Mouse (Mus musculus) induced T-regulatory cell, adult 2 months (primary cell): ENCODE measurements at regions not wholly inside any gene's neighbourhood (a gene's known extent, or its start where the extent isn't known, plus 50 kb on each side); places are given as distances from the start of the nearest gene placed in this dataset.

Experiments used
- DNase-seq: peaks from one replicate; pipeline ENCODE4 v3.0.0-alpha.2; 2012; ENCODE audit warnings: low read depth

GRCm38 (mm10) chr12:92292460-92293340 lies 443.7 kb upstream of the Sel1l start:
- no peak for DNase-seq

- DNase-seq = no peak
Observed at GRCm38 (mm10) chr12:92291490-92291889, 442.5 kb upstream of the Sel1l start.

GRCm38 (mm10) chr12:92285511-92285910 lies 436.6 kb upstream of the Sel1l start:
- DNase-seq = no peak

GRCm38 (mm10) chr12:92280470-92280869 lies 431.5 kb upstream of the Sel1l start:
- no peak for DNase-seq

GRCm38 (mm10) chr12:92251962-92252361 lies 403.0 kb upstream of the Sel1l start:
- no peak for DNase-seq

DNA sequence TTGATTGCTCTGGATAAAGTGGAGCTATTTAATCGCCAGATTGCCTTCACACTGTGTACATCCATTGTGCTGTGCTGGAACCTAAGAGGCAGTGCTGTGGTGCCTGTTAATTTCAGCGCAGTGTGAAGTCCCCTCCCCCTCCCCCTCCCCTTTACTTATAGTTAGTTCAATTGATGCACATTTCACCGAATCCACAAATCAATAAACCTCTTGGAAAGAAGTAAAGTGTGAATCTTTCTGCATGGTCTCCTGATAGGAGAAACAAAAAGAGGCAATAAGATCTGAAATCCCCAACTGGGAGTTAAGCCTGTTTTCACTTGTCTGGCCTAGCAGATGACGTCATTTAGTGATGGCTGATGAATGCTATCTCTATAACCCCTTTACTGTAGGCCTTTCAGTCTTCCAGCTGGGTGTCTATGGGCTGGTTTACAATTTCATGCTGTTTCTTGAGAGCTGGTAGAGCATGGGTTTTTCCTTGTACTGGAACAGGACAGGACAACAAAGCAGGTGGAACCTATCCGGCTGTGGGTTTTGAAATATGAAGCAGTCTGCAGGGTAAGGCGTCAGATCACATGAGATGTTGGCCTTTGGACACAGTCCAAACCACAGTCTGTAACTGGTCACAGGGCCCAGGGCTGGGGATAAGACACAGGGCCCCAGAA lies 398.0 kb upstream of the Sel1l start:
- no peak for DNase-seq

GRCm38 (mm10) chr12:92239956-92240699 lies 391.2 kb upstream of the Sel1l start:
- DNase-seq = no peak

DNA sequence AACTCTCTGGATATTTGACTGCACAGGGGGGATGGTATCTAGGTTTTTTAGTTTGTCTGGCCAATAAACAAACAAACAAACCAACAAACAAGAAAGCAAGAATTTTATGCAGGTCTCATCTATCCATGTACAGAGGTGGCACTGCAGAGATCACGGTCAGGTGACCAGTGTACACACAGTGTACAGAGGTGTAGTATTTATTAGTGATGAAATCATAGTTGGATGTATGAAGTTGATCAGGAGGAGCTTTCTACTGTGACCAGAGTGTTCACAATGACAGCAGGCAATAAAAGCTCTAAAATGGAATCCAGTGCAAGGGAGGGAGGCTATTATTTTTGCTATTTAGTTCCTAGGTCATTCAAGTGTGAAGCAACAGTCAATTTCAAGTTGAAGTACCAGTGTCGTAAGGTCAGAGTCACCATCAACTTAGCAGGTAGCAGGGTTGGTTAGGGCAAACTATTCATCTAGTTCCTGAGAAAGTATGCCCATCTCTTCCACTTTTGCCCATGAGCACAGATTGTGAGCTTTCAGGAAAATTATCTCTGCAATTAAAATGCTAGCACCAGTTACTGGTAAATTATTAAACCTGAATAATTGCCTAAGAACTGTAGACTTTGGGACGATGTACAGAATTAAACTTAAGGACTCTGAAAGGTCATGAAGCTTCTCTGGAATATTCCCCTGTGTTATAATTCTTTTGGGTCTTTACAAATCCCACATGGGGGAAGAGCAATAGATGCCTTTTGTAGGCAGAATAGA lies 384.9 kb upstream of the Sel1l start:
- no peak for DNase-seq

- DNase-seq = no peak
Observed at GRCm38 (mm10) chr12:92228585-92228984, 379.6 kb upstream of the Sel1l start.

DNA sequence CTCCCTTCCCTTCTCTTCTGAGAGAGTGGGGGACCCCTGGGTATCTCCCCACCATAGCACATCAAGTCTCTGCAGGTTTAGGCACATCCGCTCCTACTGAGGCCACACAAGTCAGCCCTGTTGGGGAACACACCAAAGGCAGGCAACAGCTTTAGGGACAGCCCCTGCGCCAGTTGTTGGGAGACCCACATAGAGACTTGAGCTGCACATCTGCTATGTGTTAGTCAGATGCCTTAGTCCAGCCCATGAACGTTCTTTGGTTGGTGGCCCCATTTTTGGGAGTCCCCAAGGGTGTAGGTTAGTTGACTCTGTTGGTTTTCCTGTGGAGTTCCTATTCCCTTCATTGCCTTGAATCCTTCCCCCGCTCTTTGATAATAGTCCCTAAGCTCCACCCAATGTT lies 354.4 kb upstream of the Sel1l start:
- no peak for DNase-seq

DNA sequence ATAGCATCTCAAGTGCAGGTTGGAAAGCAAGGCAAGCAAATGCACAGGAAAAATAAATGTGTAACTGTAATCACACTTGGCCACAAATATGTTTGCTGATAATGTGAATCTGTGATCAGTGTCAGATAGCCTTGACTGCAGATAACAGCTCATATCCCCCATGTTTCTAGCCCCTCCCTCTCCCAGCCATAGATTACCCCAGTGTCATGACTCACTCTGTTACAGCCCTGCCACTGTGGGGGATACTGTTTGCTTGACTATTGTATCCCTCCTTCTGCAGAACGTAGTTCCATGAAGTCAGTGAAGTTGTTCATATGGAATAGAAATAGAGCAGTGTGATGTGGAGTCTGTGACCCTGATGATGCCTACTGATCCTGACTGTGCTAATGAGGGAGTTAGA lies 351.6 kb upstream of the Sel1l start:
- no peak for DNase-seq

GRCm38 (mm10) chr12:92198738-92199477 lies 350.0 kb upstream of the Sel1l start:
- no peak for DNase-seq

GRCm38 (mm10) chr12:92193934-92194685 lies 345.2 kb upstream of the Sel1l start:
- DNase-seq = no peak

DNA sequence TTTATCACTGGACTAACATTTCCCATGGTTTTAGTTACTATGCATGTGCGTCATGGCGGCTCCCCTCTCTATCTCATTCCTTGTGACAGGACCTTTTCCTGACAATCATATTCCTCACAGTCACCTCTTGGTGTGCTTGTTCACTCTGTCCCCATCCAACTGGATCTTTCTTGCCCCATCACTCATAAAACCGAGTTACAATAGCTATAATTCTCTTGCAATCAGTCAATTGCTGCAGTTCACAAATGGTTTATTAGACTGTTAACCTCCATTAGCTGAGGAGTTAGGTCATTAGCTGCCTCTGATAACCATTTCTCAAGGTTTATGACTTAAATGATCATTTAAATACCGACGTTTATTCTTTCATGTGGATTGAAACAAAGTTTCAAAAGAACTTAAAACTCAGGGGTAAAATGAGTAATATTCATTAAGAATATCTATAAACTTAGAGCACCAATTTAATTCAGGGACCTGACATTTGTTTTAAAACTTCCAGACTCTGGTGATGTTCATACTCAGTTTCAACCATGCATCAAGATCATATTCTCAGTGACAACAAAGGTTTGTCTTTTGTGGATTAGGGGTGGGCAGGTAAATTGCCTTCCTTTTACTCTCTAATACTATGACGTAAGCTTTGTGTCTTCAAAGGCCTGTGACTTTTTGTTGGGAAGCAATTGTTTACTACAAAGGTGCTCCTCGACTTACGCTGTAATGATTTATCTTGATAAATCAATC lies 344.4 kb upstream of the Sel1l start:
- DNase-seq = no peak

DNA sequence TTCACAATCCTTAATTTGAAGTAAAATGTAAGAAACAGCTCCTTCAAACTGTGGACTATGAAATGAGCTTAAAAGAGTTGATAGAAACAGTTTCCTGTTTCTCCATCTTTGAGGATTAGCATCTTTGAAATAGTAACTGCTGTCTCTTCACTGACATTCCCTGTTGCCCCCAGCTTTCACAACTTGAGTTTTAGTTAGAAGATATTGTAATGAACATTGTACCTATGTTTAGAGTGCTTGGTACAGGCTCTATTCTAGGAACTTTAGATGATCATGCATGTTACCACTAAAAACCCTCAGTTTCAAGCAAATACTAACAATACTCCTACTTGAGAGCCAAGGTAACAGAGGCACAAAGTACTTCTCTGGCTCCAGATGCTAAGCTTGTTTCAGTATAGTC lies 340.1 kb upstream of the Sel1l start:
- no peak for DNase-seq

DNA sequence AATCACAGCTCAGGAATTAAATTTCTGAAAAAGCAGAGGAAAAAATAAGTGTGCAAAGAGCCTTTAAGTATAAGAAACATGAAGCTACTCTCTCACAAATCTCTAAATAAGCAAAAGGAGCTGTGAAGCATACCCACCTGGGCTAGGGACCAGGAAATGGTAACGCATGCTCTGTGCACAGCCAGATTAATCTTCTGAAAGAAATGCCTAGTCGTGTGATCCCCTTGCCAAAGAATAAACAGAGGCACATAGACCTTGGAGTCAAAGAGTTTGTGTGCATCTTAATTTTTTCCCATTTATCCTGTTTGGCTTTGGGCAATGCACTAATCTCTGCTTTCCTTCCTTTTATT lies 338.2 kb upstream of the Sel1l start:
- no peak for DNase-seq

GRCm38 (mm10) chr12:92186448-92187132 lies 337.6 kb upstream of the Sel1l start:
- DNase-seq = no peak

DNA sequence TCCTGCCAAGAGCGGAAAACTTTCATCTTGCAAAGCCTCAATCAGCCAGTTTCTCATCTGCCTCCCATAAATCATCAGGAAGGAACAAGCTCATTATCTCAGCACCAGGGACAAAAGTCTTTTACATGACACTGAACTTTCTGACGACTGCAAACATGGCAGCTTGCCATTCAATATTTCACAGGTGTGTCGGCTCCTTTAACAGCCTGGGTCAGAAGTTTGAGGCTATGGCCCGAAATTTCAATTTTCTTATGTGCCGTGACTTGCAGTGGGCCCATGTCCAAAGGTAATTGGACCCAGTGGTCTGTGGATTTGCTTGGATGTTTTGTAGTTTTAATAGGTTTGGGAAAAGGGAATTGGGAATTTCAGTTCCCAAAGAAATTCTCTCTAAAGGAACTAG lies 330.3 kb upstream of the Sel1l start:
- no peak for DNase-seq

GRCm38 (mm10) chr12:92156726-92157125 lies 307.8 kb upstream of the Sel1l start:
- no peak for DNase-seq

GRCm38 (mm10) chr12:92152922-92153235 lies 303.9 kb upstream of the Sel1l start:
- no peak for DNase-seq
